Mouse (Mus musculus) thymus, postnatal 25 days (tissue): ENCODE measurements around the gene Fbxw7.

ENCODE experiments used
- DNase-seq: peaks from one replicate; pipeline ENCODE4 v3.0.0; 2022

Fbxw7 gene

GRCm38 (mm10) chr3:84955011-84955775 is 140.1 kb downstream of the Fbxw7 start:
- no peak for DNase-seq

- DNase-seq: no peak
Measured at GRCm38 (mm10) chr3:84955857-84956256, 140.8 kb downstream of the Fbxw7 start.

- DNase-seq: no peak
Measured at GRCm38 (mm10) chr3:84965156-84965555, 150.1 kb downstream of the Fbxw7 start.

GRCm38 (mm10) chr3:84967364-84967763 is 152.3 kb downstream of the Fbxw7 start:
- no peak for DNase-seq

- DNase-seq: no peak
Measured at GRCm38 (mm10) chr3:84971561-84971960, 156.5 kb downstream of the Fbxw7 start.

GRCm38 (mm10) chr3:84972881-84973280 is 157.8 kb downstream of the Fbxw7 start:
- no peak for DNase-seq

GRCm38 (mm10) chr3:84974193-84974592 is 159.1 kb downstream of the Fbxw7 start:
- DNase-seq: no peak

GRCm38 (mm10) chr3:84978676-84979075 is 163.6 kb downstream of the Fbxw7 start:
- no peak for DNase-seq

GRCm38 (mm10) chr3:84980158-84980557 is 165.1 kb downstream of the Fbxw7 start:
- no peak for DNase-seq

GRCm38 (mm10) chr3:84982688-84983087 is 167.6 kb downstream of the Fbxw7 start:
- no peak for DNase-seq

GRCm38 (mm10) chr3:84985121-84985625 is 170.1 kb downstream of the Fbxw7 start:
- DNase-seq: no peak

GRCm38 (mm10) chr3:84988880-84989279 is 173.8 kb downstream of the Fbxw7 start:
- no peak for DNase-seq

GRCm38 (mm10) chr3:85005257-85005656 is 190.2 kb downstream of the Fbxw7 start:
- no peak for DNase-seq

- no peak for DNase-seq
Measured at GRCm38 (mm10) chr3:85012889-85013288, 197.8 kb downstream of the Fbxw7 start.

- no peak for DNase-seq
Measured at GRCm38 (mm10) chr3:85015667-85016066, 200.6 kb downstream of the Fbxw7 start.

- DNase-seq: no peak
Measured at GRCm38 (mm10) chr3:85020137-85020536, 205.1 kb downstream of the Fbxw7 start.

GRCm38 (mm10) chr3:85021816-85022215 is 206.7 kb downstream of the Fbxw7 start:
- DNase-seq: no peak

- DNase-seq: no peak
Measured at GRCm38 (mm10) chr3:85022800-85023199, 207.7 kb downstream of the Fbxw7 start.

- no peak for DNase-seq
Measured at GRCm38 (mm10) chr3:85024237-85024636, 209.2 kb downstream of the Fbxw7 start.

- DNase-seq: no peak
Measured at GRCm38 (mm10) chr3:85024817-85025705, 210.0 kb downstream of the Fbxw7 start.
